Mouse (Mus musculus) layer of hippocampus, postnatal 25 days (tissue): Measurements from ENCODE around the gene Plekha8. TPM values are rescaled to one million over a fixed set of nuclear protein-coding genes. Genes with fewer than 3 reads are reported as not detected.

Experiments used
- DNase-seq, 2 experiments: peaks; one replicate each; pipeline ENCODE4 v3.0.0; 2022; ENCODE audit warnings: mixed read lengths in 2 of 2, low spot score in 1 of 2; ENCODE audit errors: extremely low spot score in 1 of 2
- total RNA-seq, 2 experiments: library from RNA; stranded (reverse); gene quantifications; 2 replicates each; pipeline ENCODE4 v1.2.3; 2021

Gene Plekha8
- total RNA-seq, 2 experiments from 2014 or later: 11.4 to 13.7 TPM

DNA sequence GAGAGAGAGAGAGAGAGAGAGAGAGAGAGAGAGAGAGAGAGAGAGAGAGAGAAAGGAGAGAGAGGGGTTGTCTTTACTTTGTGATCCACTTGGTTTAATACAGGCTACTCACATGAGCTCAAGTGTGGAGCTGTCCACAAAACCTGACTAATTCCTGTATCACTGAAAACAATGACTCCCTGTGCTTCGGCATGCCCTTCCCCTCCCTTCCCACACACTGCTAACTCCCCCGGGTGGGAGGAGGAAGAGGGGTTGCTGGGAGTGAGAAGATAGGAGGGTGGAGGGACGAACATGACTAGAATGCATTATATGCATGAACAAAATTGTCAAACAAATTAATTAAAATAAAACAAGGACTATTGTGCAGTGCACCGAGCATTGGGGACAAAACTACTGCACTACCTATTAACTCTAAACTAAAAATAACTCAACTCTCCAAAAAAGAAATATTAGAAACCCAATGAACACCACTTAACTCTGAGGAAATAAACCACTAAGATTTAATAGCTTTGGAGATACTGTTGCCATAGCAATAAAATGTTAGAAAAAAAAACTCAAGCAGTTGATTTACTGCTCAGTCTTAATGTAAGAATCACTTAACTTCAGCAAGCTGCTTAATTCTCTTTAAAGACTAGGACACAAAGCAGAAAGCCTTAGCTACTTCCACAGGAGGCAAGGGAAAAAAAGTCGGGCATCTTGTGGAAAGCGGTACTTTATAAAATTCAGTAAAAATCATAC is 21.5 kb upstream of the Plekha8 start:
- no peak for DNase-seq

DNA sequence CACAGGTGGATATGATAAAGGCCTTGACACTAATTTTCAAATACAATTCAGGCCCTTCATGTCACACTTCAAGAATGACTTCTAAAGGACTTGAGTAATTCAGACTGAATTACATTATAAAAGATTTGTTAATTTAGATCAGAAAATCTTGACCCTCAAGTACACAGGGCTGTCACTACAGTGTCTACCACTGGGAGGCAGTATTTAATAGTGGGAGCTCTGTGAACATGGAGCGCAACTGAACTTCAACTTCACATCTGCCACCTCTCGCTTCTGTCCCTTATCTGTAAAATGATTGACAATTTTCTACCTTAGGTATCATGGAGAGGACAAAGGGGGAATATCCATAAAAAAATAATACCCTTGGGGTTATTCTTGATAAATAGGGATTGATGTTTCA is 8.7 kb upstream of the Plekha8 start:
- peak in 1 of 2 experiments; percentile 62 for DNase-seq

DNA sequence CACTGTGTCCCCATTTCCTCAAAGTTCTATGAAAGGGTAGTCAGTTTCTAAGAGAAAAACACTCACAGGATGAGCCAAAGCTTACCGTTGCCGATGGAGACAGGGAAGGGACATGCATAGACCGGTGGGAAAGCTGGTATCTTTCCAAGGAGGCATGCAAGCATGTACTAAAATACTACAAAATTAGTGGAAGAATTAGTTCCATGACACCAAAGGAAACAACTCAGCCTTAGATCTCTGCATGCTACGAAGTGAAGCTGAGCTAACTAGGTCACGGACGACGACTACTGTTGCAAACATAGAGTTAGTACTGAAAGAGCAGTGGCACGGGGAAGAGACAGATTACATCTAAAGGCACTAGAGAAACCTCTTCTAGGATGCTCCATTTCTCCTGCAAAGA is 8.0 kb upstream of the Plekha8 start:
- DNase-seq: no peak

DNA sequence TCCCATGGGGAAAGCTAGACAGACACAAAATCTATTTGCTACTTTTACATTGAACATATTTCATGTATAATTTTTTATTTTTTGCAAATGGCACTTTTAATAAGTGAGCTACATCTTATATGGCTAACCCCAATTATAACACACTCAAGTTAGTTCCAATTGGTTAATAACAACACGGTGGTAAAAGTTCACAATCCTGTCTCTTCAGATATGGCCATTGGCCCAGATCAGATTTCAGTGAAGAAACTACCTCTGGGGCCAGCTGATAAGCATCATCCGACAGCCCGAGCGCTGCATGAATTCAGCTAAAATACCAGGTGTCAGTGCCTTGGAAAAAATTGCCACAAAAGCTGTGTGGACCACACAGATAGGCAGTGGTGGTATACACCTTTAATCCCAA is 7.2 kb upstream of the Plekha8 start:
- DNase-seq: no peak

DNA sequence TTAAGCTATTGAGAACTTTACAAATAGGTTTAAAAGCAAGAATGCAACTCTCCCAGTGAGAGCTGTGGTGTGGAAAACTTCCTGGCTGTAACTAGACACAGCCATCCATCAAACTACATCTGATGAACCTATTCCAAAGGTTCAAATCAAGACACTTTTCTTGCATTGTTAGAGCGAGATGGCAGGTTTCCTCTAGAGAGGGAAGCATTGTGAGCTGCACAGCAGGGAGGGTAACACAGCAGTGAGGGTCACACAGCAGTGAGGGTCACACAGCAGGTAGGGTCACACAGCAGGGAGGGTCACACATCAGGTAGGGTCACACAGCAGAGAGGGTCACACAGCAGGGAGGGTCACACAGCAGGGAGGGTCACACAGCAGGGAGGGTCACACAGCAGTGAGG is 6.7 kb upstream of the Plekha8 start:
- DNase-seq: no peak

DNA sequence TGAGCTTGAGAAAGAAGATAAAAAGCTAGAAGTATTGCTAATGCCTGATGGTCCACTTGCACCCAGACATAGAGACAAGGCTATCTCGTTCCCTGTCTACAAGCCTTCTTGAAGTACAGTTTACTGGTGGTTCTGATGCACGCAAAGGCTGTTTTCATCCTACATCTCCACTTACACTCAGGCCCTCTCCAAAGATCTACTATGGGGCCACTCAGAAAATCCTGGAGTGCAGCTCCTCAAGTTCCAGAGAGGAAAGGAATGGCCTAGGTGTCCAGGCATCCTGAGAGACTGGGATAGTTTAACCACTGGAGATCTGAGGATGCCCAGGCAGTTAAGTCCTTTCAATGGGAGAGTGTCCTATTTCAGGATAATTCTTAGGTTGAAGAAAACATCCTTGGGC is 4.2 kb upstream of the Plekha8 start:
- no peak for DNase-seq

DNA sequence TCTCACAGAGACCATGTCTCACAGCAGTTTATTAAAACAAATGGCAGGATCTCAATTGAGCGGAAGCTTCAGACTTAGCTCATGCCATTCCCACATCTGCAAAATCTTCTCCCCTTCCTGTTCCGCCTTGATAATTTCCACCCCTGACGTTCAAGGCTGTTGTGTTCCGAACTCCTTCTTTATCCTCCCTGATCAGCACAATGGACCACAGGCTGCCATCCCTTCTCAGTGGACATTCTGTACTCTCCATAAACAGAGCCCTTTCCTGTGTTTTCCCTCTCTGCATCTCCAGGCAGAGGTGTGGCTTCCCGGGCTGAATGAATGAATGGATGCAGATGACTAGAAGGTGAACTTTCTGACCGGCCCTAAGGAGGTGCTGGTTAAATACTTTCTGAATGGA is 3.1 kb upstream of the Plekha8 start:
- DNase-seq: no peak

DNA sequence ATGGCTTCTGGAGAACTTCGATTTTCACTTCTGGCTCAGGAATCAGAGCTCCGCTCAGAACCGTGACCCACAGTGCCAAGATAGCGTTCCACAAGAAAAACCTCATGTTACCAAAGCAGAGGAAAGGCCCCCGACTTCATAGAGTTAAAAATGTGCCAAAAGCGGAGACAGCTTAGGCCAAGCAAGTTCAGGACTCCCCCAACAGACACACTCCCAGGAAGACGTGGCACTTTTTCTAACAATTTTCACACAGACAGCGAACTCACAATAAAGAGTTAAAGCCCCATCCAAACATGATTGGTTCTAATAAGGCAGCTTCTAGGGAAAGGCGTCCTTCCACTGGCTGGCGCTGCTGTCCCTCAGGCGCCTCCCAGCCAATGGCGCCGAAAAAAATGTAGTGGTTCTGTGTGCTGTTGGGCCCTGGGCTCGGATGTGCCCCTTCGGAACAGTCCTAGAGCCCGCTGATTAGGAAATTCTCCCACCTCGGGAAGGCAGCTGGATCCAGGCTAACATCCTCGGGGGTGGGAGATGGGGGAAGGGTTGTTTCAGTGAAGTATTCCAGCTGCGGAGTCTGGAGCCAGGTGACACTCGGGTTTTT is 1.9 kb upstream of the Plekha8 start:
- DNase-seq: peak; percentile 71 to 83

DNA sequence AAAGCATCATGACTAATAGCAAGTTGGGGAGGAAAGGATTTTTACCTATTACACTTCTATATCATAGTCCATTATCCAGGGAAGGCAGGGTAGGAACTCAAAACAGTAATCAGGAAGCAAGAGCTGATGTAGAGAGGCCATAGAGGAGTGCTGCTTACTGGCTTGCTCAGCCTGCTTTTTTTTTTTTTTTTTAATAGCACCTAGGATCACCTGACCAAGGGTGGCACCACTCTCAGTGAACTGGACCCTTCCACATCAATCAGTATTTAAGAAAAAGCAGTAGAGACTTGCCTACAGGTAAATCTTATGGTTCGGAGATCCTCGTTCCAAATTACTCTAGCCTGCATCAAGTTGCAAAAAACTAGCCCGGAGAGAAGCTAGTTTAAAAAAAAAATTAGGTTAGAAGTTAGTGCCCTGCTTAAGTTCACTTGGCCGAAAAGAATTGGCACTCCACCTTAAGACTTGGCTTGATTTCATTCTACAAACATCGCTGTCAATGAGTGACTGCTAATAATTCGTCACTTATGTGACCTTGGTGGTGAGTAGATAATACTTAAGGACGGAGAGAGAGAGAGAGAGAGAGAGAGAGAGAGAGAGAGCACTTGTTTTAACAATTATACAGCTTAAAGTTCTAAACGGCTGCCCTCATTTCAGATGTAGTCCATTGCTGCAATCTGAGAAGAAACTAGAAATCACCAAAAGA is 994 bp upstream of the Plekha8 start:
- DNase-seq: no peak

DNA sequence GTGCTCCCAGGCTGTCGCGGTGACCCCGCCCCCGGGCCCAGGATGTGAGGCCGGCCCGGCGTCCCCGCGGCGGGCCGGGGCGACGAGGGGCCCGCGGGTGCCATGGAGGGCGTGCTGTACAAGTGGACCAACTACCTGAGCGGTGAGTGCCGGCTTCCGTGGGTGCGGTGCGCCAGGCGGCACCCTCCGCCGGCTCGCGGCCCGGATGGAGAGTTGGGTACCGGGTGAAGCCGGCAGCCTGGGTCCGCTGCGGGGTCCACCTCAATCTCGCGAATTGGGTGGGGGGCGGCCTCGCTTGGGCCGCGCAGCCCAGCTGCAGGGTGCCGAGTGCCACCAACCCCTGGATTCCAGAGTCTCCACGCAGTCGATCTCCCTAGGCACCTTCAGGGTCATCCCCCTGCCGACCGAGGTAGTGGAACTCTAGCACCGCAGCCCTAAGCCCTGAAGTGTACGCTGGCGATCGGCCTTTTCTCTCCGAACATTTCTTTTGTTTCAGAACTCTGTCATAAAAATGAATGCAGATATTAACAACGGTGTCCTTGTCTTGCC is 493 bp downstream of the Plekha8 start:
- DNase-seq: no peak

DNA sequence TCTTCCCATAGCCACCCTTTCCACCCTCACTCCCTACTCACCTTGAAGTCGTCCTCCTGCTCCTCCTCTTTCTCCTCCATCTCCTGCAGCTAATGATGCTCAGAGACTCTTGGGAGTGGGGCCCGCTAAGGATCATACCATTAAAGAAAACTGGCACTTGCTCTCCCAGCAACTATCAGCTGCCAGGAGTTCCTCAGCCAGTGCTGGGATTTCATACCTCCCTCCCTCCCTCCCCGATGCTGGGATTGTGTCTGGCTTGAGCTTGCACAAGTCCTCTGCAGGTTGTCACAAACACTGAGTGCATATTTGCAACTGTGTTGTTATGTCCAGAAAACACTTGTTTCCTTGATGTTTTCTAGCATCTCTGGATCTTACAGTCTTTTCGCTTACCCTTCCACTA is 2.3 kb downstream of the Plekha8 start, which contains the start of gene Fkbp14:
Gene Fkbp14 (minus strand): TSS at position 101 of the 400 bp plus-strand sequence.
- no peak for DNase-seq

DNA sequence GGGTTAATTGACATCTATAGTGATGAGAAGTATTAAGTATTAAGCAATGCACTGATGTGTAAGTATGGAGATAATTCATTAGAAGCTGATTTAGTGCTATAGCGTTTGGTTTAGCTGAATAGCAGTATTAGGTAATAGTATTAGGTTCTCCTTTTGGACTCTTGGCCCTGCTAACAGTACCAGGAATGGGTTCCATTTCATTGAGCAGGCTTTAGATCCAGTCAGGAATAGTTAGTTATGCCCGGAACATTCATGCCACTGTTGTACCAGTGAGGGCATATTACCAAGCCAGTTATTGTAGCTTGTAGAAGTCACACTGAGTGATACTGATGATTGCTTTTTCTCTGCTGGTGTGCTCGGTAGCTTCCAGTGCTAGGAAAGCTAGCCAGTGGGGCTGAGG is 2.8 kb downstream of the Plekha8 start:
- DNase-seq: no peak

DNA sequence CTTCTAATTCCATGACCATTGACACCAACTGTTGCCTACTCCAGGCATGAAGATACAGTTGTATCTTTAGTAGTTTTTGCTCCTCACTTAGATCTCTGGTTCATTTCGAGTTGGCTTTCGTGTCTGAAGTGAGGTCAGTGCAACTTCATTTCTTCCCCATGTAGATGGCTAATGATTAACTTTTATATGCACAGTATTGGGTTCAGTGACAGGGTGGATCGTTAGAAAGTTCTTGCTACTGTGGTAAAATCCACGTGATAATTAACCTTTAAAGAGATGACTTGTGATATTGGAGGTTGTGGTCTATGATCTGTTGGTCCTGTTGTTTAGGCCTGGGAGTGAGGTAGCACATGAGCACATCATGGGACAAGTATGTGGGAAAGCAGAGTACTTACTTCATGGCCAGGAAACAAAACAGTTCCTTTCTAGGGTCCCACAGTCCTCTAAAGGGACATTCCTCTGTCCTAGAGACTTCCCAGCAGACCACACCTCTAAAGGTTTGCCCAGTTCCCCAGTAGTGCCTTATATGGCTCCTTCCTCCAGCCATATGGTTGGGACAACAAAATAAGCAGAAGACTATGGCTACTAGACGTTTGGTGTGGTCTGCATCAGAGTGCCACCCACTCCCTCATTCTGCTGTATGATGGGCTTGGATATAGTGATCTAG is 5.9 kb downstream of the Plekha8 start:
- DNase-seq: no peak

DNA sequence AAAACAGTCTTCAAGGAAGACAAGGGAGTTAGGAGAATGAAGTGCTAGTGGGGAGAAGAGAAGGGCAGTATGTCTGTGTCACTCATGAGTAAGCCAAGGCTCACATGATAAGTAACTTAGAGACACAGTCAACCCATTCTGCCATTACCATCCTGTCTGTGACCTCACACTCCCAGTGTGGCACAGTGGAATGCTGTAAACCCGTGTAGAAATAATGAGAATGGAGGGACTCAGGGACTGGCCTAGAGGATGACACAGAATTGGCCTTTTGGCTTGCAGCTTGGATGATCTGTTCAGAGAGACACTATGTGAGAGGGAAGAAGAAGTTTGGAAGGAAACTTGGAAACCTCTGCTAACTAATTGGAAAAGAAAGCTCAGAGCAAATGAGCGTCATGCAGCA is 8.0 kb downstream of the Plekha8 start:
- DNase-seq: no peak

DNA sequence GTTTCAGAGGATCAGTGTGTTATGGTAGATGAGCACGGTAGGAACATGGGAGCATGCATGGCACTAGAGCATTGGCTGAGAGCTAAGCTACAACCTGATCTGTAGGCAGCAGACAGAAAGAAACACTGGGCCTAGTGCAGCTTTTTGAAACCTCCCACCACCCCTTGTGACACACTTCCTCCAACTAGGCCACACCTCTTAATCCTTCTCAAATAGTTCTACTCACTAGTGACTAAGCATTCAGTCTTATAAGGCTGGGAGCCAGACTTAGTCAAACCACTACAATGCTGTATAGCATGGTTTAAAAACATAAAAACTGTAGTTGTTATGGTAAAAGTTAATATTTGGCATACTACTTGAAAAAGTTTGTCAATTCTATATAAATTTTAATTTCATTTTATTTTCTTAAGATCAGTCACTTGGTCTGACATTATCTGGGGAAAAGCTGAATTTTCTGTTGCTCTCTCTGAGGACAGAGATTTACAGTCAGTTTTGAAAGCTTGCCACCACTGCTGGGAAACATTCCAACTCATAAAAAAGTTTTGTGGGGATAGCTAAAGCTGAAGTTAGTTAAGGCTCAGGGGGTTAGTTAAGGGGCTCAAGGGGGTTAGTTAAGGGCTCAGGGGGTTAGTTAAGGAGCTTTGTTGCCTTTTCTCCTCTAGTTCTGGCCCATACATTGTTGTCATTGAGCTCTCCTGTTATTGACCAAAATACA is 9.2 kb downstream of the Plekha8 start:
- DNase-seq: no peak

DNA sequence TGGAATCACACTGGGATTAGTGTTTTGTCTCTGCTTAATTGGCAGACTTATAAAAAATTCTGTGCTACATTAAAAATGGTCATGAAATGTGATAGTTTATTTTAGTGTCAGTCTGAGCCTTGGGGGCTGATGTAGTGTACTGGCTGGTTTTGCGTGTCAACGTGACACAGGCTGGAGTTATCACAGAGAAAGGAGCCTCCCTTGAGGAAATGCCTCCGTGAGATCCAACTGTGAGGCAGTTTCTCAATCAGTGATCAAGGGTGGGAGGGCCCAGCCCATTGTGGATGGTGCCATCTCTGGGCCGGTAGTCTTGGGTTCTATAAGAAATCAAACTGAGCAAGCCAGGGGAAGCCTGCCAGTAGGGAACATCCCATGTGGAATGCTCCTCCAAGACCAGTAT is 11.3 kb downstream of the Plekha8 start:
- no peak for DNase-seq

DNA sequence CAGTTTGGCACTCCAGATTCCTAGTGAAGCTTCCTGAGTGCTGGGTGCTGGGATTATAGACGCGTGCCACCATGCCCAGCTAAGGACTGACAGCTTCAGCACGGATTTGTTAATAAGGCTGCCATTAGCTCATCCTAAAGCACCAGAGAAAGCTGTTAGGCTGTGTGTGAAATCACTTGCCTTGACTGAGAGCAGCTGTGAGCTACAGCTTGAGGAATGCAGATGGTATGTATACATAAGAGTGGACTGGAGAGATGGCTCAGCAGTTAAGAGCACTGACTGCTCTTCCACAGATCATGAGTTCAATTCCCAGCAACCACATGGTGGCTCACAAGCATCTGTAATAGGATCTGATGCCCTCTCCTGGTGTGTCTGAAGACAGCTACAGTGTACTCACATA is 22.5 kb downstream of the Plekha8 start:
- DNase-seq: no peak

DNA sequence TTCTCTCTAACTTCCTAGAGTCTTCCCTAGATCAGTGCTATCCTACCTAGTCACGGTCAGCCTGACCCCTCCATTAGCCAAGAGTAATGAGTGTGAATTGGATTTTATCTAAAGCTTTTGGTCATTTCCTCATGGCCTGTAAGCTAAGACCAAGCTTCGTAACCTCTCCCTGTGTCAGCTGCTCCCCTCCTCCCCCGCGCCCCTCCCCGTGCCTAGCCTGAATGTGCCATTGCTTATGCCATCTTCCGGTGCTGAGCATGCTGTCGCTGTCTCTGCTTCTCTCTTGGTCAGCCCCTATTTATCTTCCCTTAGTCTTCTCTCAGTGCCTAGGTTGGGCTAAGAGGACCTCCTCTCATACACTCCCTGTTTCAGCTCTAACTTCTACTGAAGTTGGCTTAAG is 24.6 kb downstream of the Plekha8 start:
- no peak for DNase-seq

DNA sequence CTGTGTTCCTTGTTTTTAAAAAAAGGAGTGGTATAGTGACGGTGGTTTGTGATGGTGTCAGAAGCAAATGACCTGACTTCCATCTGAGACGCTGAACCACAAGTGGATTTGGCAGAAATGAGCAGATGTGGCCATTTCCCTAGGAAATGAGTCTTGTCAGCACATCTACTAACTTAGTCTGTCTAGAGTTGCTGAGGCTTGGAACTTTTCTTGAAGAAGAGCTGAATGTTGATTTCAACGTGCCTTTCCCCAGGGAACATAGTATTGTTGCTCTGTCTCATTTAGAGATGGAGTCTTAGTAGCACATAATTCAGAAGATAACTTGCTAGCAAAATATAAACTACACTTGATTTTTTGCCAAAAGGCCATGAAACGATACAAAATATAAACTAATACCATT is 25.4 kb downstream of the Plekha8 start:
- DNase-seq: no peak

DNA sequence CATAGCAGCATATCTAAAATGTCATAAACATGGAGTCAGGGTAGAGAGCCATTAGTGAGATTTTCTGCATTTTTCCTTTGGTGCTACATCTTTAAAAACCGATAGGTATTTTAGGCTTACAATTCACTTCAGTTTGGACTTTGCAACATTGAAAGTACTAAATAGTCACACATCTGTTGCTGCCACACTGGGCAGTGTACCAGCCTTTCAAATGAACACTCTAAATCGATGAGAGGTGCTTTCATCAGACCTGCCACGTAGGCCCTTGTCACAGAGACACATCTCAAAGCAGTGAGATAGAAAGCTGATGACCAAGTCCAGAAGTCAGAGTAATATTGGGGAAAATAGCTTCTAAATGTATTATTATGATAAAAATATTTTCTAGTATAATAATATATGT is 33.5 kb downstream of the Plekha8 start:
- DNase-seq: no peak
